Mouse (Mus musculus): ENCODE results near the gene Zfp28. TPM values are rescaled to one million over a fixed set of nuclear protein-coding genes. Genes with fewer than 3 reads are reported as not detected.
A peak's percentile ranks its signal among the peaks of the same experiment; 100 is the strongest.

The Zfp28 gene
- polyA plus RNA-seq, 1 experiment from 2014 or later: 2.5 TPM

DNA sequence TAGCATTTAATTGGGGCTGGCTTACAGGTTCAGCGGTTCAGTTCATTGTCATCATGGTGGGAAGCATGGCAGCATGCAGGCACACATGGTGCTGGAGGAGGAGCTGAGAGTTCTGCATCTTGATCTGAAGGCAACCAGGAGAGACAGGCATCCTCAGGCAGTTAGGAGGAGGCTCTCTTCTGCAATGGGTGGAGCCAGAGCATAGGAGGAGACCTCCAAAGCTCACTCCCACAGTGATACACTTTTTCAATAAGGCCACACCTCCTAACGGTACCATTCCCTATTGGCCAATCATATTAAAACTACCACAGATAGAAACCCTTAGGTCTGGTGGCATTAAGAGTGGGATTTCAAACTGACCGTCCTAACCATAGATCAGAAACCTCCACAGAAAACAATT, 13.6 kb upstream of the Zfp28 start:
- H3K4me2 ChIP-seq (replicated peaks; ENCODE audit: low read depth): no peak overlapping the region
- no peaks in the 10 kb centered on the region for H3K27me3 ChIP-seq (replicated peaks; ENCODE audit: control insufficient read depth, insufficient read depth, low read length)
- ATAC-seq: no peak
- no peak for TF ChIP-seq CTCF (IDR thresholded peaks at IDR 0.05; ENCODE audit: low read depth)
- no peak overlapping the region for H3K9ac ChIP-seq (ENCODE audit: low read depth, low read length)
- 82% methylated on average over 3 of the region's 3 CpGs for WGBS
- H3K36me3 ChIP-seq (ENCODE audit: control insufficient read depth, insufficient read depth): no peaks in the 10 kb centered on the region
- H3K27ac ChIP-seq (ENCODE audit: low read depth, low read length): no peak overlapping the region
- no peak overlapping the region for H3K4me3 ChIP-seq (ENCODE audit: low read depth, low read length)
- no peaks in the 10 kb centered on the region for H3K9me3 ChIP-seq (ENCODE audit: control insufficient read depth)
- no peaks in the 10 kb centered on the region for H3K4me1 ChIP-seq (replicated peaks; ENCODE audit: control insufficient read depth, insufficient read depth, low read length)

DNA sequence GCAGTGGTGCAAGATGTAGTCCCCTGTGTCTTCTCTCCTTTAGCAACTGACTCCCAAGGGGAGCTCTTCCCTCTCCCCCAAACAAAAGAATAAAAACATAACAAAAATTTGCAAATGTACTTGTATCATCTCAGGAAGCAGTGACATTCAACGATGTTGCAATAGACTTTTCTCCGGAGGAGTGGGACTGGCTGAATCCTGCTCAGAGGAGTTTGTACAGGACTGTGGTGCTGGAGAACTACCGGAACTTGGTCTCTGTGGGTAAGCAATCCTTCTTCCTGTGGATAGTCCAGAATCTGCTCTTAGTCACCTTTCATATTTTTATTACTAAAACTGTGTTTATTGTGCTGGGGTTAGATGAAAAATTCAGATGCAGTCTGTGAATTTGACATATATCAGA, 10.1 kb upstream of the Zfp28 start:
- Histone ChIP-seq H3K9me3 (ENCODE audit: control insufficient read depth) (no peaks in the 10 kb centered on the region), H3K4me1 (replicated peaks; ENCODE audit: control insufficient read depth, insufficient read depth, low read length) (no peaks in the 10 kb centered on the region), H3K4me2 (replicated peaks; ENCODE audit: low read depth) (no peak overlapping the region), H3K4me3 (ENCODE audit: low read depth, low read length) (no peak overlapping the region), H3K27ac (ENCODE audit: low read depth, low read length) (no peak overlapping the region), H3K9ac (ENCODE audit: low read depth, low read length) (no peak overlapping the region), H3K27me3 (replicated peaks; ENCODE audit: control insufficient read depth, insufficient read depth, low read length) (no peaks in the 10 kb centered on the region), H3K36me3 (ENCODE audit: control insufficient read depth, insufficient read depth) (0 out of 2 replicates have a peak, but pooled peaks cover 7% of the 10 kb centered on the region)
- WGBS: 91% methylated on average over 3 of the region's 3 CpGs
- no peak for ATAC-seq
- no peak for TF ChIP-seq CTCF (IDR thresholded peaks at IDR 0.05; ENCODE audit: low read depth)

DNA sequence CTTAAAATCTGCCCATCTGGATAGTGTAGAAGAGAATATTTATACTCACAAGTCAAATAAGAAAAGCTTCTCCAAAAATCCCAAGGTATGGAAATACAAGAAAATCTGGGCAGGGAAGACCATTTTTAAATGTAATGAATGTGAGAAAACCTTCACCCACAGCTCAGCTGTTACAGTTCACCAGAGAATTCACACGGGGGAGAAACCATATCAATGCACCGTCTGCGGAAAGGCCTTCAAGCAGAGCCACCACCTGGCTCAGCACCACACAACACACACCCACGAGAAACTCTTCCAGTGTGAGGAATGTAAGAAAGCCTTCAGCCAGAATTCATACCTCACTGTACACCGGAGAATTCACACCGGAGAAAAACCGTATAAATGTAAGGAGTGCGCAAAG, 4.7 kb upstream of the Zfp28 start:
- no peak overlapping the region for H3K27ac ChIP-seq (ENCODE audit: low read depth, low read length)
- no peak for ATAC-seq

DNA sequence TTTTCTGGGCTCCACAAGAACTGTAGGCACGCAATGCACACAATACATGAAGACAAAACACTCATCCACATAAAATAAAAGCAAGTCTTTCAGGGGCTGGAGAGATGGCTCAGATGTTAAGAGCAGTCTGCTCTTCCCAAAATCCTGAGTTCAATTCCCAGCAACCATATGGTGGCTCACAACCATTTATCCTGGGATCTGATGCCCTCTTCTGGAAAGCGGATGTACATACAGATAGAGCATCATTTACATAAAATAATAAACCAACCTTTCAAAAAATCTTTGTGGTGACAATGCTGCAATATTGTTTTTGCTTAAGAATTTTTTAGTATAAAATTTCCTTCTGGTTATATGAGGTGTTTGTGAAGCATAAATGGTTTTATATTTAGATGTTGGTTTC, 1.7 kb upstream of the Zfp28 start:
- Histone ChIP-seq H3K4me2 (replicated peaks; ENCODE audit: low read depth) (no peak overlapping the region), H3K27me3 (replicated peaks; ENCODE audit: control insufficient read depth, insufficient read depth, low read length) (no peaks in the 10 kb centered on the region), H3K4me3 (ENCODE audit: low read depth, low read length) (no peak overlapping the region), H3K9ac (ENCODE audit: low read depth, low read length) (no peak overlapping the region), H3K36me3 (ENCODE audit: control insufficient read depth, insufficient read depth) (peaks cover 7% of the 10 kb centered on the region; the same call in 1 of the 2 replicates), H3K9me3 (ENCODE audit: control insufficient read depth) (no peaks in the 10 kb centered on the region), H3K4me1 (replicated peaks; ENCODE audit: control insufficient read depth, insufficient read depth, low read length) (no peaks in the 10 kb centered on the region), H3K27ac (ENCODE audit: low read depth, low read length) (no peak overlapping the region)
- ATAC-seq: no peak
- peak; percentile 41 for TF ChIP-seq CTCF (IDR thresholded peaks at IDR 0.05; ENCODE audit: low read depth)
- 78% methylated on average over 2 of the region's 2 CpGs for WGBS

More for the DNA sequence above, 4.7 kb upstream of the Zfp28 start:
- H3K4me1 ChIP-seq (replicated peaks; ENCODE audit: control insufficient read depth, insufficient read depth, low read length): no peaks in the 10 kb centered on the region
- TF ChIP-seq CTCF (IDR thresholded peaks at IDR 0.05; ENCODE audit: low read depth): no peak
- H3K9me3 ChIP-seq (ENCODE audit: control insufficient read depth): no peaks in the 10 kb centered on the region
- H3K4me2 ChIP-seq (replicated peaks; ENCODE audit: low read depth): no peak overlapping the region
- H3K27me3 ChIP-seq (replicated peaks; ENCODE audit: control insufficient read depth, insufficient read depth, low read length): no peaks in the 10 kb centered on the region
- no peak overlapping the region for H3K4me3 ChIP-seq (ENCODE audit: low read depth, low read length)
- WGBS: 84% methylated on average over 8 of the region's 8 CpGs
- peaks cover 14% of the 10 kb centered on the region; the same call in 1 of the 2 replicates for H3K36me3 ChIP-seq (ENCODE audit: control insufficient read depth, insufficient read depth)
- no peak overlapping the region for H3K9ac ChIP-seq (ENCODE audit: low read depth, low read length)

DNA sequence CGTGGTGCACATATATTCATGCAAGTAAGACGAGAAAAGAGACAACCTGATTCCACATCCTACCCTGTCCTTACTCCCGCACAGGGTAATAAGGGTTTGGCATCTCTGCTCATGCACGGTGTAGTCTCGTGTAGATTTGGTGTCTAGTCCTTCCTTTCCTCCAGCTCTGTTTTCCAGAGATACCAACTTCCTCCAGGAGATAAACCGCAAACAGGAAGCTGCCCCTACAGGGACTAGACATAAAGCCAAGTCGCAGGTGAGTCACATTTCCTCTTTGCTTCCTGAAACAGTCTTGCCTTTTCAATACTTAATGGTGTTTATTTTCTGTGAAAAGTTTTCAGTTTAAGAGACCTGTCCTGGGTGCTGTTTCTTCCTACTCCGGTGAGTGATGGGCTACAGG, 916 bp downstream of the Zfp28 start:
- Histone ChIP-seq H3K9ac (ENCODE audit: low read depth, low read length) (no peak overlapping the region), H3K4me2 (replicated peaks; ENCODE audit: low read depth) (peak overlapping the region; percentile 84), H3K4me3 (ENCODE audit: low read depth, low read length) (peak overlapping the region; percentile 46), H3K27ac (ENCODE audit: low read depth, low read length) (no peak overlapping the region), H3K9me3 (ENCODE audit: control insufficient read depth) (no peaks in the 10 kb centered on the region), H3K4me1 (replicated peaks; ENCODE audit: control insufficient read depth, insufficient read depth, low read length) (no peaks in the 10 kb centered on the region), H3K27me3 (replicated peaks; ENCODE audit: control insufficient read depth, insufficient read depth, low read length) (no peaks in the 10 kb centered on the region), H3K36me3 (ENCODE audit: control insufficient read depth, insufficient read depth) (no peaks in the 10 kb centered on the region)
- no peak for TF ChIP-seq CTCF (IDR thresholded peaks at IDR 0.05; ENCODE audit: low read depth)
- no peak for ATAC-seq
- WGBS: 67% methylated on average over 8 of the region's 8 CpGs

DNA sequence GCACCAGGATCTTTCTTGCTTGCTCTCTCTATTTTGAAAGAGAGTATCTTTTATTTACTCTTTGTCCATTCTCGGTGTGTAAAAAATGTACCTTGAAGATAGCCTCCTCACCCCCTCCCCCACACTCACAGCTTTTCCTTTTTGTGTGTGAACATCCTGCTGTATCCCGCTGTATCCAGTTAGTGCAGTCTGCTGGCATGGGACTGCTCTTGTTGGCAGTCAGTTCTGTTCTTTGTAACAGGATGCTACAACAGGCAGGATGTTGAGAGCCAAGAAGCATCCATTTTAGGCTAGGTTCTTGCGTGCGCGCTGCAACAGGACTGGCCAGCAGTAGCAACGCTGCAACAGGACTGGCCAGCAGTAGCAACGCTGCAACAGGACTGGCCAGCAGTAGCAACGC, 3.9 kb downstream of the Zfp28 start:
- Histone ChIP-seq H3K27me3 (replicated peaks; ENCODE audit: control insufficient read depth, insufficient read depth, low read length) (no peaks in the 10 kb centered on the region), H3K9ac (ENCODE audit: low read depth, low read length) (no peak overlapping the region), H3K36me3 (ENCODE audit: control insufficient read depth, insufficient read depth) (peaks cover 9% of the 10 kb centered on the region; the same call in 1 of the 2 replicates), H3K4me3 (ENCODE audit: low read depth, low read length) (no peak overlapping the region), H3K9me3 (ENCODE audit: control insufficient read depth) (no peaks in the 10 kb centered on the region), H3K4me1 (replicated peaks; ENCODE audit: control insufficient read depth, insufficient read depth, low read length) (no peaks in the 10 kb centered on the region), H3K27ac (ENCODE audit: low read depth, low read length) (no peak overlapping the region), H3K4me2 (replicated peaks; ENCODE audit: low read depth) (no peak overlapping the region)
- TF ChIP-seq CTCF (IDR thresholded peaks at IDR 0.05; ENCODE audit: low read depth): no peak
- ATAC-seq: no peak
- WGBS: 88% methylated on average over 8 of the region's 8 CpGs

DNA sequence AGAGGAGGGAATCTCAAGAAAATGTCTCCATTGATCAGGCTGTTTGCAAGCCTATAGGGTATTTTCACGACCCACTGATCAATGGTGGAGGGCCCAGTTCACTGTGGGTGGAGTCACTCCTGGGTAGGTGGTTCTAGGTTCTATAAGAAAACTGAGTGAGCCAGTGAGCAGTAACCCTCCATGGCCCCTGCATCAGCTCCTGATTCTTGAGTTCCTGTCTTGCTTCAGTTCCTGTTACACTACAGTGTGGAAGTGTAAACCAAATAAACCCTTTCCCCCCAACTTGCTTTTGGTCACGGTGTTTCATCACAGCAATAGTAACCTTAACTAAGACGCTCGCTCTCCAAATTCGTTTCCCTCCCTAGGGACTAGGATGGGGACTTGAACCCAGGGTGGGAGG, 5.9 kb downstream of the Zfp28 start:
- 81% methylated on average over 5 of the region's 5 CpGs for WGBS
- Histone ChIP-seq H3K36me3 (ENCODE audit: control insufficient read depth, insufficient read depth) (peaks cover 18% of the 10 kb centered on the region), H3K9ac (ENCODE audit: low read depth, low read length) (no peak overlapping the region), H3K9me3 (ENCODE audit: control insufficient read depth) (no peaks in the 10 kb centered on the region), H3K27me3 (replicated peaks; ENCODE audit: control insufficient read depth, insufficient read depth, low read length) (no peaks in the 10 kb centered on the region), H3K4me2 (replicated peaks; ENCODE audit: low read depth) (no peak overlapping the region), H3K4me3 (ENCODE audit: low read depth, low read length) (no peak overlapping the region), H3K27ac (ENCODE audit: low read depth, low read length) (no peak overlapping the region), H3K4me1 (replicated peaks; ENCODE audit: control insufficient read depth, insufficient read depth, low read length) (no peaks in the 10 kb centered on the region)
- no peak for TF ChIP-seq CTCF (IDR thresholded peaks at IDR 0.05; ENCODE audit: low read depth)
- no peak for ATAC-seq

All from intestine, postnatal 0 days (tissue).